Mouse (Mus musculus) mouse embryonic stem cell (cell line): ENCODE measurements around the gene Apobec1.
"Not testable (repeated sequence)": the region's sequence is repeated elsewhere in the genome, so short reads cannot be mapped to it uniquely, and the experiment has no call there.

Experiments
- in situ Hi-C, 2 experiments: fragments of 300-500 bp; cut with MboI; formaldehyde crosslinking; loops; 1 replicate in 1 of 2; 3 replicates in 1 of 2; pipeline ENCODE4 v1.14.3; 2019 to 2020; ENCODE audit warnings: low sequenced_read_pairs in 2 of 2, low pct_unique_long_range_greater_than_20kb in 1 of 2, mixed read lengths in 1 of 2; ENCODE audit not compliant: unreplicated experiment in 1 of 2

Apobec1 gene

DNA sequence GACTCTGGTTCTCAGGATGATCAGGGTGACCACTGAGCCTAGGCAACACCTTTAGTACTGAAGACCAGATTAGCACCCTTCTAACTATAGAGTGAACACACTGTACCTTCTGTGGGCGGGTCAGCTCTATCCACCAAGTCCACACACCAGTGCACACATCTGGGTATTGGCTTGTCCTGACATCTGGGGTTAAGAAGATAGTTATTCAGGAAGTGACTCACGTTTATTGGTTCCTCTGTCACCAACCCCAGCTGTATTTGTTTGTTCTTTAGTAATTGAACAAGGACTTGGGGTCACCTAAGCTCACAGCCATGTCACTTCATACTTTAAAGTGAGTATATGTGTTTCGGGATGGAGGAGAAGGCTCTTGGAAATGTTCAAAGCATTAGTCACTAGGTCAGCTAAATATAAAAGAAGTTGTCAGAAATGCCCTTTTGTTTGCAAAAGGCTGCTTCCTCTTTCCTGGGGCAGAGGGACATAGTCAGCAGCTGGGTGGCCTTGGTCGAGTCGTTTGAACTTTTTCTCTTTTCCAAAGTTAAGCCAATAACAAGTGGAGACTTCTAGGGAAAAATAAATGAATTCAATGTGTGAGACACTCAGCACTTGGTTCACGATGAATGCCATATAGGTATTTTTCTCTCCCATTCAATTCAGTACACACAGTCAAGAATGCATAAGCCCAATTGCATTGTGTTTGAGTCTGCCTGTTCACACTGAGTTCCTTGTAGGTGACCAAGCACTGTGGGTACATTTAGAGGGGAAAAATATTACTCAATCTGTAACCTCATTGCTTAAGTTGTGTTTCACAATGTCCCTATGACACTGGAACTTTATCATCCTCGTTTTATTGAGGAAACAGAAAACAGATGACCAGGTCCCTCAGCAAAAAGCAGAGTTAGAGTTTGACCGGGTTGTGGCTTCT is 31.3 kb downstream of the Apobec1 start:
- in situ Hi-C loops: no loop called here

DNA sequence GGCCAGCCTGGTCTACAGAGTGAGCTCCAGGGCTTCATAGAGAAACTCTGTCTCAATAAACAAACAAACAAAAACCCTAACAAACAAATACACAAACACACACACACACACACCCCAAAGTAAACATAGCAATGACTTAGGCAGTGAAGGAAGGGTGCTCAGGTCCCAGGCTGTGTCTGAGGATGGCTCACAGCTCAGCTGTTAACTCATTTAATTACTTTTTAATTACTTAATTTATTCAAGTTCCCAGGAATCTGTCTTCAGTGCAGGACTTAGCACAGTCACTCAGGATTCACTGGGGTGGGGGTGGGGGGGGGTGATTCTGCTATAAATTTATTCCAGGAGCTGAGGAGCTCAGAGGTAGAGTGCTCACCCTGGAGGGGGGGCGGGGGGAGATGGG is 32.5 kb downstream of the Apobec1 start:
- in situ Hi-C loops: no loop called here

DNA sequence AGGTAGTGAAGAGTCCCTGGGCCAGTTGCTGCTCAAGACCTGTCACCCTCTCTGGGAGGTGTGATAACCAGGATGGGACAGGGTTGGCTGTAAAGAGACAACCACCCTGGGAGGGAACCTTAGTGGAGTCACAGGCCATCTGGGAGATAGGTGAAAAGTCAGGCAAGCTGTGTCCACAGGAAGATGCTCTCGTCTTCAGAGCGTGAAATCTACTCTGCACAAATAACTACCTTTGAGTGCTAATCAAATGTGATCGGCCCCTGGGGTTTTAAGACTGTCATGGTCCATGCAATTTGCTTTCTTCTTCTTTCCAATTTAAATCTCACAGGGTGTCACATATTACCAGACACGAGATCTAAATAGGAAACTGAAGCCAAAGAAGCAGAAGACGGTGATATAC is 33.1 kb downstream of the Apobec1 start:
- in situ Hi-C loops: no loop called here

DNA sequence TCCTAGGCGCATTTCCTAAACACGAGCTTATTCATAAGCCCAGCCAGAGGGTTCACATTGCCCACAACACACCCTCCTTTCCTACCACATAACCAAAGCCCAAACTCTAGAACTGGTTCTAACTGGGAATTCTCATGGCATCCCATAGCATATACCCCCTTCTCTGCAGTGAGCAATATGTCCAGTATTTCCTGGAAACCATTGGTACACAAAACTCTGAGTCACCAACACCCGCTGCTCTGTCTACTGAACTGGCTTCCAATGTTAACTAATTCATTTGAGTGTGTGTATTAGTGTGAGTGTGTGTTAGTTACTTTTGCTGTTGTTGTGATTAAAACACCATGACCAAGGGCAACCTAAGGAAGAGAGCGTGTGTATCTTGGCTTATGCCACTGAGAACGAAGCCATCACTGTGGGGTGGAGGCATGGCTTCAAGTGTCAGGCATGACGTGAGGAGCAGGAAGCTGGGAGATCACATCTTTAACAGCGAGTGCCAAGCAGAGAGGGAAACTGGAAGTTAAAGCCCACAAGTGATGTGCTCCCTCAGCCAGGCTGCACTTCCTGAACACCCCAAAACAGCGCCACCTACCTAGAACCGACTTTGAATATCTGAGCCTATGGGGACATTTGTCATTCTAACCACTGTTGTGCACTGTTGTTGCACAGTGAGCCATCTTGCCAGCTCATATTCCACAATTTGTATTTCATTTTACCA is 37.0 kb downstream of the Apobec1 start:
- in situ Hi-C loops: no loop called here

DNA sequence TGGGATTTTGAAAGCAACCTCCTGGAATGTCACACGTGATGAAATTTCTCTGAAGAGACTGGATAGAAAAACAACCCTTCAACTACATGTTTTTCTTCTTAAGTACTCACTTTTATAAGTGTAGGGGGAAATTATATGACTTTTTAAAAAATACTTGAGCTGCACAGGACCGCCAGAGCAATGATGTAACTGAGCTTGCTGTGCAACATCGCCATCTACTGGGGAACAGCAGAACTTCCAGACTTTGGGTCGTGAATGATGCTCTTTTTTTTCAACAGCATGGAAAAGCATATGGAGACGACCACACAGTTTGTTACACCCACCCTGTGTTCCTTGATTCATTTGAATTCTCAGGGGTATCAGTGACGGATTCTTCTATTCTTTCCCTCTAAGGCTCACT is 39.8 kb downstream of the Apobec1 start:
- in situ Hi-C loops: loop anchor here in 1 of 2 experiments (5.0 kb wide), 1 partner anchor 70 kb away; no protein-coding TSS in a partner anchor

DNA sequence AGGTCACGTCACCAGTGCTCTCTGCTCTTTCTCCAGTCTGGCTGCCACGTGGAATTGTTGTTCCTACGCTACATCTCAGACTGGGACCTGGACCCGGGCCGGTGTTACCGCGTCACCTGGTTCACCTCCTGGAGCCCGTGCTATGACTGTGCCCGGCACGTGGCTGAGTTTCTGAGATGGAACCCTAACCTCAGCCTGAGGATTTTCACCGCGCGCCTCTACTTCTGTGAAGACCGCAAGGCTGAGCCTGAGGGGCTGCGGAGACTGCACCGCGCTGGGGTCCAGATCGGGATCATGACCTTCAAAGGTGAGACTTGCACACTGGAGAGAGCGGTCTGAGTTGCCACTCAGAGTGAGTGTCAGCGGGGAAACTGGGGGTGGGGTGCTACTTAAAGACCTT is 41.2 kb downstream of the Apobec1 start:
- in situ Hi-C loops: loop anchor here in 1 of 2 experiments (5.0 kb wide), 1 partner anchor 71 kb away; no protein-coding TSS in a partner anchor

DNA sequence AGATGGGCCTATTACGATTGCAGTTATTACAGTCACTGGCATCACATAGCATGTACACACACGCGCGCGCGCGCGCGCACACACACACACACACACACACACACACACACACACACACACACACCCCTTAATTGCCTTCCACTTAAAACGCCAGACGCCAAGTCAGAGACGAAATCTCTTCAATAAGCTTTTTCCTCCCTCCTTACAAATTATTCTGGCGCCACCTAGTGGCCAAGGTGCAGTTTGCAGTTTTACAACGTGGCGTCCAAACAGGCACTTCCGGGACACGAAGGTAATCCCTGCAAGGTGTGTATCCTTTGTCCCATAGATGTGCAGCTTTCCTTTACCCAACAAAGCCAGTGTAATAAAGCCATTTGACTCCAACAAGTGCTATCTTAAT is 41.8 kb downstream of the Apobec1 start:
- in situ Hi-C loops: loop anchor here in 1 of 2 experiments (5.0 kb wide), 1 partner anchor 72 kb away; no protein-coding TSS in a partner anchor

DNA sequence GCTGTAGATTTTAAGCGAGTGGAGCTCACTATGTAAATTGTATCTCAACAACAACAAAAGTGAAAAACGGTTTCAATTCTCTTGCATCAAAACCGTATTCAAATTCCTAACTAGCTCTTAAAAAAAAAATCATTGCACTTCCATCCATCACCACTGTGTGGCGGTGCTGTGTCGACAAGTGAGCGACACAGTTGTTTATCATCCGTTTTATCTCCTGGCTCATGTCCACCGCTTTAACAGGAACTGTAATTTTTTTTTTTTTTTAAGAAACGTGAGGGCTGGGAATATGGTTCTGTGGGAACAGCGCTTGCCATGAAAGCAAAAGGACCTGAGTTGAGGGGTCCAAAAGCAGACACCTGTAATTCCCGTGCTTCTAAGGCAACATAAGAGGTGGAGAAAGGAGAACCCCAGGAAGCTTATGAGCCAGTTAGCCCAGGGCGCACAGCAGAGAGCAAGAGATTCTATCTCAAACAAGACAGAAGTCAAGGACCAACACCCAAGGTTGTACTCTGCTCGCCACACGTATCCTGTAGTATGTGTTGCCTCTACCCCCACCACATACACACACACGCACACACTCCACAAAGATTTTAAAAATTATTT is 45.2 kb downstream of the Apobec1 start:
- in situ Hi-C loops: no loop called here

DNA sequence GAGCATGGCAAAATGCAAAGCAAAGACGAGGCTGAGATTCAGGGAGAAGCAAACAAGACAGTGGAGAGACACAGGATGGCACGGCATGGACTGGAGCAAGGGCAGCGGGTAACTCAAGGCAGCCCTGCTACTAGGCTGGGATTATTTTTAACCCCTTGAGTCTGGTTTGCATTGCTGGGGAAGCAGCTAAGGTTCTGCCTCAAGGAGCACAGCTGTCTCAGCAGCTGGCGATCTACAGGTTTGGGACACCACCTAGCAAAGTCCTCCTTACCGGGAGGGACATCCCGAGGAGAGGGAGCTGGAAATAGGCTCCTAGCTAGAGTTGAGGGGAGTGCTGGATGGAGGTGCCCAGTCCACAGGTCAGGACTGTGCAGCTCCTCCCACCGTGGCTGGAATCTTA is 47.0 kb downstream of the Apobec1 start:
- in situ Hi-C loops: no loop called here

DNA sequence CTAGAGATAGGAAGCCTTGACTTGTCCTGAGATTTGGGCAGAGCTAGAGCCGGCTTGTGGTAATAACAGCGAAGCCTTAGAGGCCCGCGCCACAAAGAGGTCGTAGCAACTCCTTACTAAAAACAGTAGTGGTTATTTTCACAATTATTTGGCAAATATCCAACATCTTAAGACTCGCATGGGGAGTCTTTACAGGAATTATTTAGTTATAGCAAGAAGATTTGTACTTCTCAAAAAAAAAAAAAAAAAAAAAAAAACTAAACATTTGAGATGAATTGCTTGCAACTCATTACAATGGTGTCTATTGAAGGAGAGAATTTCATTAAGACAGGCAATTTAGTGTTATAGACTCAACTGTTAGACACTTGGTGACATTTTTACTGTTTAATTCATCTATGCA is 48.1 kb downstream of the Apobec1 start:
- in situ Hi-C loops: no loop called here

DNA sequence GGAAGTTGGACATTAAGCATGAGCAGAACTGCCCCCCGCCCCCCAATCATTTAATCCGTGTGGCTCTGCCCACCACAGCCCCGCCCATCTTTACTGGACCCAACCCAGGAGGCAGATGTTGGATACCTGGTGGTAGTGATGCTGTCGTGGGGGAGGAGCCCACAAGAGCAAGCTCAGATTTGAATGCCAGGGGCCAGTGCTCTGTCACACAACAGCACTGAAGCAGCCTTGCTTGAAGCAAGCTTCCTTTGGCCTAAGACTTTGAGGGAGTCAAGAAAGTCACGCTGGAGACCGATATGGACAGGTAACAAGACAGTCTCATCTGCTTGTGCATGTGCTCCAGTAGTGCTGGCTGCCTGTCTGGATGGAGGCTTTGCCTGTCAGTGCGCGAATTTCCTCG is 48.6 kb downstream of the Apobec1 start, which contains the start of gene Aicda:
Gene Aicda (plus strand): TSS at position 196 of the 400 bp plus-strand sequence.
- in situ Hi-C loops: no loop called here

DNA sequence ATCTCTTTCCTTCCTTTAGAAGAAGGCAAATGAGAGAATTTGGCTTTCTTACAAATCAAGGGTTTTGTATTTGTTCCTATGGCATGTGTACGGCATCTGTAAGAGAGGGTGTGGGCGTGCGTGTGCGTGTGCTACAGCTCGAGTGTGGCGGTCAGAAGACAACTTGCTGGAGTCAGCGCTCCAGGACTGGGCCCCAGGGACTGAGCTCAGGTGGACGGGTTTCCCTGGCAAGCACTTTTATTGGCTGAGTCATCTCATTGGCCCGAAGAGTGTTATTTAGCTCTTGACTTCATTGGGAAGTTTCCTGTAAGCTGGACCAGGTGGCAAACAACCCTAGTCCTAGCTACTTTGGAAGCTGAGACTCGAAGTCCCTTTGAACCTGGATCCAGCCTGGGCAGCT is 56.3 kb downstream of the Apobec1 start:
- in situ Hi-C loops: no loop called here

DNA sequence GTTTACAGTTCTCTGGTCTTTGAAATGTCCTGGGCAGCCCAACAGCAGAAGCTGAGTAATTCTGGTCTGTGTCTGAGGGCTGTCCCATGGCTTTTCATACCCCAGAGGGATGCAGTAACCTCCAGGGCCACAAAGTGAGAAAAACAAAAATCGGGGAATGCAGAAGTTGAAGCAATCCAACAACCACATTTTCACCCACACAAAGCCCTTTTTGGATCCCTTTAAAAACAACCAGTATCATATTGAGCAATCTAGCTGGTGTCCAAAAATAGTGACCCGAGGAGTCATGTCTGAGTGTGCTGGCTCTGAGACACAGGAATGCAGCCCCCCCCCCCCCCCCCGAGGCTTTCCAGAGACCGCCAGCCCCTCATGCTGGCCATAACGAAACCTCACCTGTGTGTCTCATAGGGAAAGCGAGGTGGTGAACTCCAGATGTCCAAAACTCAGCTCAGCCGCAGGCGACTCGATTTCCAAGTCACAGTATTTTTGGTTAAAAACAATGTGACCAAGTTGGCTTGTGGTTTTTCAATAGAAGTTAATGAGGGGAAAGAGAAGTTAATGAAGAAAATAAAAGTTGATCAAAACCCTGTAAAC is 56.9 kb downstream of the Apobec1 start:
- in situ Hi-C loops: no loop called here

DNA sequence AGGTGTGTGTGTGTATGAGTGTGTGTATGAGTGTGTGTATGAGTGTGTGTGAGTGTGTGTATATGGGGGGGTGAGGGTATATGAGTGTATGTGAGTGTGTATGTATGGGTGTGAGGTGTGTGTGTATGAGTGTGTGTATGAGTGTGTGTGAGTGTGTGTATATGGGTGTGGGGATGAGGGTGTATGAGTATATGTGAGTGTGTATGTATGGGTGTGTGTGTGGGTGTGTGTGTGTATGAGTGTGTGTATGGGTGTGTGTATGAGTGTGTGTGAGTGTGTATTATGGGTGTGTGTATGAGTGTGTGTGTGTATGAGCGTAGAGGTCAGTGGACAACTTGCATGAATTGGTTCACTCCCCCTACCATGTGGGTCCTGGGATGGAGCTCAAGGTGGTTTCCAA is 57.6 kb downstream of the Apobec1 start:
- in situ Hi-C loops: no loop called here

DNA sequence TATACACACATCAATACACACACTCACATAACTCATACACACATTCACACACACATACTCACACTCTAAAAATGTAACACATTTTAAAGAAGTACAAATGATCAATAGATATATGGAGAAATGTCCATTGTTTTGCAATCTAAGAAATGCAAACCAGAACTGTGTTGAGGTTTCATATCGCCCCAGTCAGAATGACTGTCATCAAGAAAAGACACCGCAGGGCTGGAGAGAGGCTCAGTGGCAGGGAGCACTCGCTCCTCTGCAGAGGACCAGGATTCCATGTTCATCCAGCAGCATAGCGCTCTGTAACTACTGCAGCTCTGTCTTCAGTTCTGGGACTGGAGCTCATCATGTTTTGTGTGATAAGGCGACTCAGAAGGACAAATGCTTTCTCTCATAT is 58.7 kb downstream of the Apobec1 start:
- in situ Hi-C loops: no loop called here

DNA sequence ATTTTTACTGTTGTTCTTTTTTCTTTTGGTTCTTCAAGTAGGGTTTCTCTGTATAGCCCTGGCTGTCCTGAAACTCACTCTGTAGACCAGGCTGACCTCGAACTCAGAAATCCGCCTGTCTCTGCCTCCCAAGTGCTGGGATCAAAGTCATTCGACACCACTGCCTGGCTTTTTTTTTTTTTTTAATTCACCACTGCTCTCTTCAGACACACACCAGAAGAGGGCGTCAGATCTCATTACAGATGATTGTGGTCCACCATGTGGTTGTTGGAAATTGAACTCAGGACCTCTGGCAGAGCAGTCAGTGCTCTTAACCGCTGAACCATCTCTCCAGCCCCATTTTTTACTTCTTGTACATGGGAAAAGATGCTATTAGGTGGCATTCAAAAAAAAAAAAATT is 59.8 kb downstream of the Apobec1 start:
- in situ Hi-C loops: not testable (repeated sequence)

DNA sequence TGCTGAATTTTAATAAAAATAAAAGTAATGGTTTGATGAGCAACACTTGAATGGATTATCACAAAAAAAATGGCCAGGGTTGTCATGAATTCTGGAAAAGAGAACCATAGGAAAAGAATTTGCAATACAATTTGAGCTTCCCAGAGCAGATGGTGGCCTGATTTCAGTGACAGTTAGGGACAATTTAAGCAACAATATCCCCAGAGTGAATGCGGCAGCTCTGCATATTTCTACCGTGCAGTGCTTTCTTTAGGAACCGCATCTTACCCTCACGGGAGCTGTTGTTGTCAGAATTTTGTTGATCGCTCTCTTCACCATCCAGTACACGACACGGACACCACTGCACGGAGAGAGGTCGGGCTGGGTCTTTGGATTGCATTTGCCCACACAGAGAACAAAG is 62.7 kb downstream of the Apobec1 start:
- in situ Hi-C loops: no loop called here

DNA sequence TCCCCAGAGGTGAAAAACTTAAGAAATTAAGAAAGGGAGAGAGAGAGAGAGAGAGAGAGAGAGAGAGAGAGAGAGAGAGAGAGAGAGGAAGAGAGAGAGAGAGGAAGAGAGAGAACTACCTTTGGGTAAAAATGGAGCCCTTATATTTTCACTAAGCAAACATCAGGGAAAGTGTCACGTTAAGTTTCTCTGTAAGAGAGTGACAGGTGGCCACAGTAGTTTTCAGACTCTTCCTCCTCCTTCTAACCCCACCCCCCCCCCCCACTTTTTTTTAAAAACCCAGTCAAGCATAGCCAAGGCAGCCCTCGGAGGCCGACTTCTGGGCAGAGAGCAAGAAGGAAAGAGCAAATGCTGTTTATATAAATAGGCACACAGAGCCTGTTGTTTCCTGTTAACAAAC is 68.2 kb downstream of the Apobec1 start:
- in situ Hi-C loops: no loop called here

DNA sequence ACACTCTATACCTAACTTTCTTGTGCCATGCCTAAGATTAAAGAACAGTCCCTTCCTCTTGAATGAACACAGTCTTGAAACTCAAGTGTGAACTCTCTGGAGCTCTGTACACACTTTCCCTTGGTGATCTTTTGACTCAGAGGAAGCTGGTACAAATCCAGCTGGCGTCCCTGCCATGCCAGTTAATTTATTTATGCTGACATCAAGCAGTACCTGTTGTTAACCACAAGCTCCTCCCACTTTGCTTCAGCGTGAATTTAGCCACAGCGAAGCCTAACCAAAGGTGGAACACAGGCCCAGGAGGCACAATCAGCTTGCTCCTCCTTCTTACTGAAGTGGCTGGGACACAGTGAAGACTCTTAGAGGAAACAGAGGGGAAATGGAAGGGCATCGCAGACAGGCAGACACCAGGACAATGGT is 69.4 kb downstream of the Apobec1 start:
- in situ Hi-C loops: no loop called here
